Mouse (Mus musculus): ENCODE measurements at regions not wholly inside any gene's neighbourhood (a gene's known extent, or its start where the extent isn't known, plus 50 kb on each side); places are given as distances from the start of the nearest gene placed in this dataset.

GRCm38 (mm10) chr3:38235033-38235735, 249.5 kb downstream of the Ankrd50 start:
- DNase-seq (ENCODE audit: low spot score) = no peak
- 80% methylated on average over 18 of the region's 18 CpGs for WGBS
- ATAC-seq (replicated peaks; ENCODE audit: low FRiP score) = no peak
- Histone ChIP-seq H3K9ac (ENCODE audit: low read depth, low read length) (no peak overlapping the region), H3K4me2 (no peak overlapping the region), H3K36me3 (ENCODE audit: control insufficient read depth, insufficient read depth, low read length) (no peaks in the 10 kb centered on the region), H3K4me3 (ENCODE audit: low read depth, low read length) (no peak overlapping the region), H3K9me3 (ENCODE audit: control insufficient read depth, low read length) (no peaks in the 10 kb centered on the region), H3K27me3 (replicated peaks; ENCODE audit: control insufficient read depth, insufficient read depth, low read length) (no peaks in the 10 kb centered on the region), H3K4me1 (replicated peaks; ENCODE audit: control insufficient read depth, insufficient read depth, low read length) (no peaks in the 10 kb centered on the region), H3K27ac (ENCODE audit: low read depth, low read length) (no peak overlapping the region)

DNA sequence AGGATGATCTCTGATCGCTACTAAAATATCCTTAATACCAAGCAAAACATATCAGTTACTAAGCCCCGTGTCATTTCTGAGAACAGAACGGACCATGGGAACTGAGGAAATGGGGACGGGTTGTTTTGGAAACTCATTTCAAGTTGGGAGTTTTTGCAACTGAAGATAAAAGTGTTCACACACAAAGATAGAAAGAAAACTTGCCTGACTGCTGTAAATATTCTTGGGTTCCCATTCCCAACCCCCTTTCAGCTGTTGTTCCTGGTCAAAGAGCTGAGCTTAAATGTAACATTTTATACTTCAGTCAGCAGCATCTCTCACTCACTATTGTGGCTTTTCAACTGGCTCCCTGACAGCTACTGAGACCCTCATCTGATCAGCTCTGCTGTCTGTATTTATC, 250.1 kb downstream of the Ankrd50 start:
- DNase-seq (ENCODE audit: low spot score) (no peak), ATAC-seq (replicated peaks; ENCODE audit: low FRiP score) (no peak)
- no peak overlapping the region for H3K27ac ChIP-seq (ENCODE audit: low read depth, low read length)

GRCm38 (mm10) chr3:38234006-38234405, 250.6 kb downstream of the Ankrd50 start:
- no peak overlapping the region for H3K27ac ChIP-seq (ENCODE audit: low read depth, low read length)
- ATAC-seq (replicated peaks; ENCODE audit: low FRiP score) = no peak
- 88% methylated on average over 2 of the region's 2 CpGs for WGBS

More for the DNA sequence above, 250.1 kb downstream of the Ankrd50 start:
- H3K4me2 ChIP-seq = no peak overlapping the region
- no peak overlapping the region for H3K9ac ChIP-seq (ENCODE audit: low read depth, low read length)
- 70% methylated on average over 4 of the region's 4 CpGs for WGBS
- H3K4me3 ChIP-seq (ENCODE audit: low read depth, low read length) = no peak overlapping the region
- no peaks in the 10 kb centered on the region for H3K4me1 ChIP-seq (replicated peaks; ENCODE audit: control insufficient read depth, insufficient read depth, low read length)
- H3K9me3 ChIP-seq (ENCODE audit: control insufficient read depth, low read length) = no peaks in the 10 kb centered on the region
- H3K27me3 ChIP-seq (replicated peaks; ENCODE audit: control insufficient read depth, insufficient read depth, low read length) = no peaks in the 10 kb centered on the region
- H3K36me3 ChIP-seq (ENCODE audit: control insufficient read depth, insufficient read depth, low read length) = no peaks in the 10 kb centered on the region

GRCm38 (mm10) chr3:38233091-38233490, 251.6 kb downstream of the Ankrd50 start:
- ATAC-seq (replicated peaks; ENCODE audit: low FRiP score) (no peak), DNase-seq (ENCODE audit: low spot score) (no peak)
- Histone ChIP-seq H3K4me1 (replicated peaks; ENCODE audit: control insufficient read depth, insufficient read depth, low read length) (no peaks in the 10 kb centered on the region), H3K27ac (ENCODE audit: low read depth, low read length) (no peak overlapping the region), H3K9ac (ENCODE audit: low read depth, low read length) (no peak overlapping the region), H3K4me3 (ENCODE audit: low read depth, low read length) (no peak overlapping the region), H3K4me2 (no peak overlapping the region), H3K36me3 (ENCODE audit: control insufficient read depth, insufficient read depth, low read length) (no peaks in the 10 kb centered on the region), H3K27me3 (replicated peaks; ENCODE audit: control insufficient read depth, insufficient read depth, low read length) (no peaks in the 10 kb centered on the region), H3K9me3 (ENCODE audit: control insufficient read depth, low read length) (no peaks in the 10 kb centered on the region)
- WGBS = 85% methylated on average over 3 of the region's 3 CpGs

More at GRCm38 (mm10) chr3:38234006-38234405, 250.6 kb downstream of the Ankrd50 start:
- Histone ChIP-seq H3K27me3 (replicated peaks; ENCODE audit: control insufficient read depth, insufficient read depth, low read length) (no peaks in the 10 kb centered on the region), H3K4me1 (replicated peaks; ENCODE audit: control insufficient read depth, insufficient read depth, low read length) (no peaks in the 10 kb centered on the region), H3K9ac (ENCODE audit: low read depth, low read length) (no peak overlapping the region), H3K36me3 (ENCODE audit: control insufficient read depth, insufficient read depth, low read length) (no peaks in the 10 kb centered on the region), H3K4me3 (ENCODE audit: low read depth, low read length) (no peak overlapping the region), H3K9me3 (ENCODE audit: control insufficient read depth, low read length) (no peaks in the 10 kb centered on the region), H3K4me2 (no peak overlapping the region)
- DNase-seq (ENCODE audit: low spot score) = no peak

DNA sequence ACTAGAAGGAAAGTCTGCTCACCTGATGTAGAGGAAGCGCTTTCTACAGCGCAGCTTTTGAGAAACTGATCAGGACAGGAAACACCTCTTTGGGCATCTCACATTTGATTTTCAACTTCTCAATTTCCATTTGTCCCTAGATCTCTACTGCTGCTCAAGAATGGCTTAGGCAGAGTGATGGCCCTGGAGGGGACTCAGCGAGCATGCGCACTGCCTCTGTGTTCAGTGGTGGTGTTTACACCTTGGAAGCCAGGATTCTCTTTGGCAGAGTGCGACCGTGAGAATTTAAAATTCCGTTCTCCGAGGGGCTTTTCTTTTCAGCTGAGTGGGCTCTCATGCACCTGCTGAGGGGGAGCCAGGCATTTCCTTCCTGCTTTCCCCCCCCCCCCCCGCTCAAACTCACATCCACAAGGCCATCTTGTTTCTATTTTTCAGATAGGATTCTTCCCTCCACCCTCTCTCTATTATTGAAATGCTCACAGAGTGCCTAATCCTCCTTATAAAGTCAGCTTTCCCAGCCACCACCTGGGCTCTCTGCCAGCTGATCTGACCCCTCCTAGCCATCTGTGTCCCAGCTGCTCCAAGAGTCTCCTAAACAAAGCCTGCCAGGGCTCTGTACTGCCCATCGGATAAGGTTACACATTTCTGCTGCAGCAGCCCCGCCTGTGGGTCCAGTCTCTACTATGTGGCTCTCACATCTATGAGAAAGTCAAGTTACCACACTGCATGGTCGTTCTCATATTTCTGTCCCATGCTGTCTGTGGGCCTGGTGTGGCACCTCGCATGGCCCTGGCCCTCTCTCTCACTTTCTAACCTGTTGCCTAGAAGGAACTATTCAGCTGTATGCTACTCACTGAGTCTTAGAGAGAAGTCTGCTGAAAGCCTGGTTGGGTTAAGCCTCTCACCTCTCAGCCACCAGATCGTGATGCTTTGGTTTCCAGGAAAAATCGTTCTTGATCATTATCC, 252.2 kb downstream of the Ankrd50 start:
- no peaks in the 10 kb centered on the region for H3K36me3 ChIP-seq (ENCODE audit: control insufficient read depth, insufficient read depth, low read length)
- no peaks in the 10 kb centered on the region for H3K9me3 ChIP-seq (ENCODE audit: control insufficient read depth, low read length)
- H3K27me3 ChIP-seq (replicated peaks; ENCODE audit: control insufficient read depth, insufficient read depth, low read length) = no peaks in the 10 kb centered on the region
- DNase-seq (ENCODE audit: low spot score) (no peak), ATAC-seq (replicated peaks; ENCODE audit: low FRiP score) (no peak; the same call in 1 of the 2 replicates)
- no peak overlapping the region for H3K4me3 ChIP-seq (ENCODE audit: low read depth, low read length)
- WGBS = 71% methylated on average over 14 of the region's 15 CpGs
- no peak overlapping the region for H3K9ac ChIP-seq (ENCODE audit: low read depth, low read length)
- H3K4me2 ChIP-seq = no peak overlapping the region
- no peak overlapping the region for H3K27ac ChIP-seq (ENCODE audit: low read depth, low read length)
- no peaks in the 10 kb centered on the region for H3K4me1 ChIP-seq (replicated peaks; ENCODE audit: control insufficient read depth, insufficient read depth, low read length)

GRCm38 (mm10) chr3:38231506-38231905, 253.1 kb downstream of the Ankrd50 start:
- ATAC-seq (replicated peaks; ENCODE audit: low FRiP score) = no peak
- Histone ChIP-seq H3K4me1 (replicated peaks; ENCODE audit: control insufficient read depth, insufficient read depth, low read length) (no peaks in the 10 kb centered on the region), H3K27me3 (replicated peaks; ENCODE audit: control insufficient read depth, insufficient read depth, low read length) (no peaks in the 10 kb centered on the region), H3K9me3 (ENCODE audit: control insufficient read depth, low read length) (no peaks in the 10 kb centered on the region), H3K9ac (ENCODE audit: low read depth, low read length) (no peak overlapping the region), H3K4me2 (no peak overlapping the region), H3K27ac (ENCODE audit: low read depth, low read length) (no peak overlapping the region), H3K4me3 (ENCODE audit: low read depth, low read length) (no peak overlapping the region), H3K36me3 (ENCODE audit: control insufficient read depth, insufficient read depth, low read length) (no peaks in the 10 kb centered on the region)
- 66% methylated on average over 3 of the region's 3 CpGs for WGBS
- no peak for DNase-seq (ENCODE audit: low spot score)

- Histone ChIP-seq H3K27ac (ENCODE audit: low read depth, low read length) (no peak overlapping the region), H3K36me3 (ENCODE audit: control insufficient read depth, insufficient read depth, low read length) (no peaks in the 10 kb centered on the region), H3K4me3 (ENCODE audit: low read depth, low read length) (no peak overlapping the region), H3K9ac (ENCODE audit: low read depth, low read length) (no peak overlapping the region), H3K27me3 (replicated peaks; ENCODE audit: control insufficient read depth, insufficient read depth, low read length) (no peaks in the 10 kb centered on the region), H3K4me1 (replicated peaks; ENCODE audit: control insufficient read depth, insufficient read depth, low read length) (no peaks in the 10 kb centered on the region), H3K9me3 (ENCODE audit: control insufficient read depth, low read length) (no peaks in the 10 kb centered on the region), H3K4me2 (no peak overlapping the region)
- WGBS = 85% methylated on average over 6 of the region's 6 CpGs
- DNase-seq (ENCODE audit: low spot score) (no peak), ATAC-seq (replicated peaks; ENCODE audit: low FRiP score) (no peak)
Observed at GRCm38 (mm10) chr3:38230796-38231195, 253.8 kb downstream of the Ankrd50 start.

- Histone ChIP-seq H3K4me3 (ENCODE audit: low read depth, low read length) (no peak overlapping the region), H3K27ac (ENCODE audit: low read depth, low read length) (no peak overlapping the region), H3K9me3 (ENCODE audit: control insufficient read depth, low read length) (no peaks in the 10 kb centered on the region), H3K27me3 (replicated peaks; ENCODE audit: control insufficient read depth, insufficient read depth, low read length) (no peaks in the 10 kb centered on the region), H3K36me3 (ENCODE audit: control insufficient read depth, insufficient read depth, low read length) (no peaks in the 10 kb centered on the region), H3K4me1 (replicated peaks; ENCODE audit: control insufficient read depth, insufficient read depth, low read length) (no peaks in the 10 kb centered on the region), H3K9ac (ENCODE audit: low read depth, low read length) (no peak overlapping the region), H3K4me2 (no peak overlapping the region)
- WGBS = 66% methylated on average over 5 of the region's 5 CpGs
- ATAC-seq (replicated peaks; ENCODE audit: low FRiP score) = no peak
- DNase-seq (ENCODE audit: low spot score) = no peak
Observed at GRCm38 (mm10) chr3:38229686-38230085, 255.0 kb downstream of the Ankrd50 start.

All from liver, embryonic 11.5 days (tissue).